Mouse (Mus musculus) neutrophil, adult 65 days (primary cell): Measurements from ENCODE around the gene A930002H24Rik. TPM values are rescaled to one million over a fixed set of nuclear protein-coding genes. Genes with fewer than 3 reads are reported as not detected.

Source experiments
- total RNA-seq: library from RNA; stranded (reverse); gene quantifications from 2 replicates; pipeline ENCODE4 v1.2.4, GENCODE M21; 2023

The A930002H24Rik gene
- total RNA-seq = not detected in 2 replicates

DNA sequence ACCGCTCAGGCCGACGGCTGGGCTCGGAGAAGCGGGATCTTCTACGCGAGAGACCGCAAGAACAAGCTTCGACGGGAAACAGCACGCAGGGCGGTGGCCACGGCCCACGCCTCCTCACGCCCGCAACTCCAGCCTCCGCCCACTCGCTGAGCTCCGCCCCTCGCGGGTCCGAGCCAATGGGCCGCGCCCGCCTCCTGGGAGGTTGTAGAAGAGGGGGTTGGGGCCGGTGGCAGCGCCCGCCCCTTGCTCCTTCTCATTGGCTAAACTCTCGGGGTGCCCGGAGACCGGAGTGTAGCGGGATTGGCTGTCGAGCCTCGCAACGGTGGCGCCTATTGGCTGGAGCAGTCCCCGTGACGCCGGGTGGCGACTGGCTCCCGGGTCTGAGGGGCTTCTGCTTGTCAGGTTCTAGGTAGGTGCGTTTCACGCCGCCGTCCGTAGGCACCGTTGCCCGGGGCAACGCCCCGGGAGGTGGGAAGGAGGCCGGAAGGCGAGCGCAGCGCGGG lies at the start of gene A930002H24Rik:
Gene A930002H24Rik (minus strand): TSS at position 145 of the 503 bp plus-strand sequence.

DNA sequence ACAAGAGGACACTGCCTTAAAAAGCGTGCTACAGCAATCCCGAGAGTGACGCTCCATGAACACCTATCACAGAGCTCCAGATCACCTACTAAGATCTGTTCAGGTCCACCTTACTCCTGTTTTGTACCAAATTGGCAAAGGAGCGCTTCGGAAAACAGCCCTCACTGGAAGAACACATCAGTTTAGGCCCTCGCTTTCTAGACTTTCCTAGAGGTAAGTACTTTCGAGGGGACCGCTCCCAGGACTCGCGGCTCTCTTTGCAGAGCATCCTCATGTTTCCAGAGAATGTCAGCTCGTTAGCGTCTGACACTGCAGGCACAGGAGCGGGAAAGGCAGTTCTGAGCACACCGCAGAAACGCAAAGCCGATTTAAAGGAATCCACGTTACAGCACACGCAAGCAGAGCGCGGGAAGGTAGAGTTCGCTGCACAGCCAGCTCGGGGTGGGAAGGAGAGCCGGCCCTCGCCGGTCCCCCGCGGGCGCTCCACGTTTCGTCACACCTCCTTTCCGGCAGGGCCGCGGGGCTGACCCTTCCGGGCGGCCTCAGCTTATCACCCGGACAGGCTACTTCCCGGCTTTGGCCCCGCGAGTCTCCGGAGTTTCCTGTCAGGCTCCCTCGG lies 470 bp downstream of the A930002H24Rik start, which contains the start of gene Fer:
Gene Fer (plus strand): TSS at position 51 of the 619 bp plus-strand sequence.

Other genes starting within 250 kb of the A930002H24Rik start
- 10.4 and 14.1 TPM in 2 replicates for gene Fer, start 729 bp downstream of the A930002H24Rik start, total RNA-seq